Mouse (Mus musculus): ENCODE measurements around the gene Cars2. TPM values are rescaled to one million over a fixed set of nuclear protein-coding genes. Genes with fewer than 3 reads are reported as not detected.

Gene Cars2
- 12.3 and 15.1 TPM in 2 replicates for polyA plus RNA-seq (2015; fragmentation: Nextera tagmentation; extraction: Ambion mirVana)

DNA sequence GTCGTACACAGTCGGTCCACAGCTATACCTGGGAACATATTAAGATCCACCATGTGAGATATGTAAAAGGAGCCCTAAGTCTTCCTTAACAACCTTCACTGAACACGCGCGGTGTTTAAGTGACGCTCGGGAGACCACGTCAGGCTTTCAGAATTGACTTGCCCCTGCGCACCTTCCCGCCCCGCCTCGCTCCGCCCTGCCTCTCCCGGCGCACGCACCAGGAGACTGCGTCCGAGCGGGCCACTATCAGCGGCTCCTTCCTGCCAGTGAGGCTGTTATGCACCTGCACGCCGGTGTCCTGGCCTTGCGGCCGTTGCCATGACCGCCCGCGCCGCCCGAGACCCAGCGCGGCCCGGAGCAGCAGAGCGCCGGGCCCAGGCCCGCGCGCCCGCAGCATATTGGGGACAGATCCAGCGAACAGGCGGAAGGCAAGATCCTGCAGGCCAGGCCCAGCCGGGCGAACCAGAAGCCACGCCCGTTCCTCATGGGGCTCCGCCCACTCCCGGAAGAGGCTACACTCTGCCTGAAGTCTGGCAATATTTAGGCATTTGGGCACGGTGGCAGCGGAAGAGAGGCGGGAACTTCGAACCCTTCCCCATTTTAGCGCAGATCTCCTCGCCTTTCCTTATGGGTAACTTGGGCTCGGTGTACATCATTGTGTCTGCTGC, at the start of gene Cars2:
Cars2 (minus strand) TSS at position 503 of the 668 bp plus-strand sequence.
- H3K27ac ChIP-seq (replicated peaks): peak within 1 kb of the TSS; percentile 92

DNA sequence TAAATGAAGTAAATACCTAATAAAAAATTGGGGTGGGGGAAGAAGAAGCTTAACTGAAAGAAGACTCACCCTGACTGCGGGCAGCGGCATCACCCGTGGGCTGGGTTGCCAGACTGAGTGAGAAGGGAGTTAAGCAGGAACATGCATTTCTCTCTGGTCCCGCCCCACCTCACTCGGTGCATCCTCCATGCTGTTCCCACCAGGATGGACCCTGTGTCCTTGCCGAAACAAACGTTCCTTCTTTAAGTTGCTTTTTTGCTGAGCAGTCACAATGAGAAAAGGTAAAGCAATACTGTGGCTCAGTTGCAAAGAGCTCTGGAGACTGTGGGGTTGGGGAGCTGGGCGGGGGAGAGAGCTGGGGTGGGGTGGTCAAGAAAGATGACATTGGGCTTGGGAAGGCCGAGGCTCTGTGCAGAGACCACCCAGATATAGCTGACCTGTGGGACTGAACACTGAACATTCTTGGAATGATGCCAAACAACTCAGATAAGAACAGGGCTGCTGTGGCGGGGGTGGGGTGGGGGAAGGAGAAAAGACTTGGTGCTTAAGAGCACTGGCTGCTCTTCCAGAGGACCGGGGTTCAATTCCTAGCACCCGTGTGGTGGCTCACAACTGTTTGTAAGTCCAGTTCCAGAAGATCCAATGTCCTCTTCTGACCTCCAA, 42.8 kb upstream of the Cars2 start:
- whole genome bisulfite sequencing (ENCODE audit: insufficient replicate concordance): 49% methylated on average over 12 of the region's 12 CpGs
- H3K27ac ChIP-seq (replicated peaks): no peak overlapping the region
- ATAC-seq (ENCODE audit: insufficient read depth): no peak
- H3K27me3 ChIP-seq: no peaks in the 10 kb centered on the region
- no peaks in the 10 kb centered on the region for H3K9me3 ChIP-seq (replicated peaks)
- no peak overlapping the region for H3K4me3 ChIP-seq (replicated peaks)
- H3K9ac ChIP-seq: no peak overlapping the region
- H3K4me1 ChIP-seq (replicated peaks): peaks cover 8% of the 10 kb centered on the region
- no peak overlapping the region for H3K4me2 ChIP-seq
- no peaks in the 10 kb centered on the region for H3K36me3 ChIP-seq (replicated peaks)

More for the DNA sequence above, at the start of gene Cars2:
- ATAC-seq (ENCODE audit: insufficient read depth): peak; percentile 76
- under 1% methylated on average over 53 of the region's 53 CpGs for WGBS (ENCODE audit: insufficient replicate concordance)
- peaks cover 4% of the 10 kb centered on the region; the same call in 1 of the 2 replicates for H3K36me3 ChIP-seq (replicated peaks)
- H3K4me3 ChIP-seq (replicated peaks): peak within 1 kb of the TSS; percentile 90
- H3K9ac ChIP-seq: peak within 1 kb of the TSS; percentile 88
- no peaks in the 10 kb centered on the region for H3K27me3 ChIP-seq
- H3K9me3 ChIP-seq (replicated peaks): no peaks in the 10 kb centered on the region
- H3K4me2 ChIP-seq: peak within 1 kb of the TSS; percentile 95
- H3K4me1 ChIP-seq (replicated peaks): peaks cover 47% of the 10 kb centered on the region

DNA sequence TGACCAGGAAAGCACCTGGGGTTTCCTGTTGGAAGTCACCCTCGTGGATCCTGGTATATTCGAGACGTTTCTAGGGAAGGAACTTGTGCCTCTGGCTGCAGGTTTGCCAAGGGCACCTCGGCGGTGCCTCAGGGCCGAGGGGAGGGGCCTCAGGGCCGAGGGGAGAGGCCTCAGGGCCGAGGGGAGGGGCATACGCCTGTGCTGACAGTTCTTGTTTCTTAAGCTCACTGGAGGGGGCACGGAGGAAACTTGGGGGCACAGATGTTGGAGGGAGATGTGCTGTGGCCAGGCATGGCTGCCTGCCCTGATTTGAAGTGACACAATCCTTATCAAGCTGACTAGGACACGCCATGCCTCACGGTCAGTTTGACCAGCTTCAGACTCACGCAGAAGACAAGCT, 41.7 kb upstream of the Cars2 start:
- Histone ChIP-seq H3K27me3 (no peaks in the 10 kb centered on the region), H3K36me3 (replicated peaks) (no peaks in the 10 kb centered on the region), H3K9me3 (replicated peaks) (no peaks in the 10 kb centered on the region), H3K4me1 (replicated peaks) (peaks cover 8% of the 10 kb centered on the region), H3K4me2 (peak overlapping the region; percentile 29; the same call in 1 of the 2 replicates), H3K4me3 (replicated peaks) (no peak overlapping the region), H3K9ac (no peak overlapping the region), H3K27ac (replicated peaks) (no peak overlapping the region)
- 12% methylated on average over 13 of the region's 13 CpGs for WGBS (ENCODE audit: insufficient replicate concordance)
- ATAC-seq (ENCODE audit: insufficient read depth): 0 out of 2 replicates have a peak, but pooled peaks have one; percentile 34

DNA sequence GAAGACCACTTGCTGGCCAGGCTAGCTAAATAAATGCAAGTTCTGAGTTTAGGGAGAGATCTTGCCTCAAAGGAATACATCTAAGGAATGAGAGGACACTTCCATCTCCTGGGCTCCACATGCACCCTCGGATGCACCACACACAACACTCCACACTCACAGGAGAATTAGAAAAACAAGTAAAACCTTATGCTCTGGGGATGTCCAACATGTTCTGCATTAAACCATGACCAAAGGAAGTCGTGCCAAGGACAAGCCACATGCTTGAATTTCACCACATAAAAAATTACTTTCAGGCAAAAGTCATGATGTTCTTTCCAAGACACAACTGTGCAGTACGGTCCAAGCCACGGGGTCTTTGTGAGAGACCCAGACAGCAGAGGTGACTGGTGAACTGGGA, 41.3 kb upstream of the Cars2 start:
- ATAC-seq (ENCODE audit: insufficient read depth): no peak
- Histone ChIP-seq H3K27ac (replicated peaks) (no peak overlapping the region), H3K36me3 (replicated peaks) (no peaks in the 10 kb centered on the region), H3K4me2 (peak overlapping the region; percentile 29; the same call in 1 of the 2 replicates), H3K27me3 (no peaks in the 10 kb centered on the region), H3K4me3 (replicated peaks) (no peak overlapping the region), H3K9me3 (replicated peaks) (no peaks in the 10 kb centered on the region), H3K9ac (no peak overlapping the region), H3K4me1 (replicated peaks) (peaks cover 8% of the 10 kb centered on the region)
- 47% methylated on average over 4 of the region's 4 CpGs for WGBS (ENCODE audit: insufficient replicate concordance)

DNA sequence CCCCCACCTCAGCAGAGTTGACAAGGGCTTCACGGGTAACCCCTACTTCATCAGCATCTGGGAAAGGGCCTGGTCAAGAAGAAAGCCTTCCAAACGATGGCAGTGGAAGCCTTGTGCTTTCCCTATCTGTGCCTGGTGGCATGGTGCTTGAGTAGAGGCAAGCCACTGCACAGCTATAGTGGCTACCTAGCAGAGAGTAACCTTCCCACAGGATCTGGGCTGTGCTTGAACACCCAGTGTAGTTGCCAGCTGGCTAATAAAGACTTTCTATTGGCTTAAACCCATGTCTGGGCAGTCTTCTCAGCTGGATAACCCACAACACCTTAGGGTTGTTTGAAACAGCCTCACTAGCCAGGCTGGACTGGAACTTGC, 35.8 kb upstream of the Cars2 start:
- Histone ChIP-seq H3K36me3 (replicated peaks) (no peaks in the 10 kb centered on the region), H3K27me3 (no peaks in the 10 kb centered on the region), H3K9ac (no peak overlapping the region), H3K27ac (replicated peaks) (no peak overlapping the region), H3K9me3 (replicated peaks) (no peaks in the 10 kb centered on the region), H3K4me1 (replicated peaks) (no peaks in the 10 kb centered on the region), H3K4me3 (replicated peaks) (no peak overlapping the region), H3K4me2 (no peak overlapping the region)
- 43% methylated on average over 2 of the region's 2 CpGs for WGBS (ENCODE audit: insufficient replicate concordance)
- ATAC-seq (ENCODE audit: insufficient read depth): no peak

DNA sequence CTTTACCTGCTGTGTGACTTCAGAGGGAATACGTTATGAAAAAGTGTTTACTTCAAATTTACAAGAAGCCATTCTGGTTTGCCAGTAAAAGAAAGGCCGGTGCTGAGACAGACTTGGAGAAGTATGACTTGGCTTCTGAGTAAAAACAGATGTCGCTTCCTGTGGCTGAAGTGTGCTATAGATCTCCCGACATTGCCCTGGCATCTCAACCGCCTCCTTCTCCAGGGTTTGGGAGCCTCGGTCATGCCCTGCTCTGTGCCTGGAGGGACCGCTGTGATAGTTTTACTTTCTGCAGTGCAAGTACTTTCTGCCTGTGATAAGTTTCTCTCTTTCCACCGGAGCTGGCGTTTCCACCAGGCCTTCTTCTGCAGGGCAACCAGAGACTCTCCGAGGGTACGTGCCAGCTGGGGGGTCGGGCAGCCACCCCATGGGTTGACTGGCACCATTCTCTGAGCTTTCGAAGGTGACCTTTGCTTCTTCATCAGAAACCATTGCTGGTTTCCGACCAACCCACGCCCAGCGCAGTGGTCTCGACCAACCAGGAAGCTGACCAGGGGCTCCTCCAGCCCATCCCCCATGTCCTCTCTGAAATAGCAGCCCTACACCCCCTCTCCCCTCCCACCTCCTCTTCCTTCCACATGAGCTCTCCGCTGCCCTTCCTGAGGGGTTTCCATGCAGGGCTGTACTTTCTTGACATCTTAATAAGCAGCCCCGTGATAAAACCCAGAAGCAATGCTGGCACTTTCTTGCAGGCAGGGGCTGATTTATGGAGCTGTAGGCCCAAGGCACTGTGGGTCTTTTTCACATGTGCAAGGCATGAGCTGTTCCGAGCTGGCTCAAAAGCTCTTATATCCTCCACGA, 35.2 kb upstream of the Cars2 start:
- Histone ChIP-seq H3K9me3 (replicated peaks) (no peaks in the 10 kb centered on the region), H3K4me3 (replicated peaks) (no peak overlapping the region), H3K9ac (no peak overlapping the region), H3K4me1 (replicated peaks) (no peaks in the 10 kb centered on the region), H3K27me3 (no peaks in the 10 kb centered on the region), H3K36me3 (replicated peaks) (no peaks in the 10 kb centered on the region), H3K4me2 (no peak overlapping the region), H3K27ac (replicated peaks) (no peak overlapping the region)
- no peak for ATAC-seq (ENCODE audit: insufficient read depth)
- WGBS (ENCODE audit: insufficient replicate concordance): 63% methylated on average over 21 of the region's 21 CpGs

DNA sequence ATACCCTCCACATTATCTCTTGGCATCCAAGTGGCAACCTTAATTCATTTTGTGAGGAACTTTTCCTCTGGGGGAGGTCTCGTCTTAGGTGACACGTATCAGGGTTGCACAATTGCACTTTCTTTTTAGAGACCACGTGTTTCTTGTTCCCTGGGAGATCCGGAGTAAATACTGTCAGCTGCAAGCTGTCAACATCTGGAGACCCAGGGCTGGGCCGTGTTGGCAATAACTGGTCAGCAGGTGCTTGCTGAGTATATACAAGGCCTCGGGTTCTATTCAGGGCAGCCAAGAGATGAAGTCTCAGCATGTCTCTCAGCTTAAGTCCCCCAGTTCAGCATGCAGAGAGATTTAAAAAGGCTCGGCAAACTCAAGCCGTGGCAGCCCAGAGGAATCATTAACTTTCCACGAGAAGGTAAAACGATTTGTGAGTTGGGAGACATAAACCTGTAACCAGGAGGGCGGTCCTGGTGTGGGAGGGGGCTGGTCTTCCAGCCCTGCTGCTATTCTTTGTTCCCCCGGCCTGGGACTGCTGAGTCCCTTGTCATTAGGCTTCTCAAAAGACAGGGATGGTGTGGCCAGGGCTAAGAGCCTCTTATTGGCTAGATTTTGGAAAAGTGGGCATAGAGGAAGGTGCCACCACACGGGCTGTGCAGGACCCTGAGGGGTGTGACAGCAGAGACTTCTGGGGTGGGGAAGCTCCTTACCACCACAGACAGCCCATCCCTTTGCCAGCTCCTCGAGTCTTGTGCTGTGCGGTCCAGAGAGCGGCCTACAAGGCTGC, 25.2 kb upstream of the Cars2 start:
- Histone ChIP-seq H3K4me3 (replicated peaks) (no peak overlapping the region), H3K27me3 (no peaks in the 10 kb centered on the region), H3K4me2 (peak overlapping the region; percentile 16; the same call in 1 of the 2 replicates), H3K9me3 (replicated peaks) (no peaks in the 10 kb centered on the region), H3K36me3 (replicated peaks) (no peaks in the 10 kb centered on the region), H3K9ac (no peak overlapping the region), H3K4me1 (replicated peaks) (peaks cover 10% of the 10 kb centered on the region), H3K27ac (replicated peaks) (no peak overlapping the region)
- ATAC-seq (ENCODE audit: insufficient read depth): no peak
- WGBS (ENCODE audit: insufficient replicate concordance): 49% methylated on average over 16 of the region's 16 CpGs

DNA sequence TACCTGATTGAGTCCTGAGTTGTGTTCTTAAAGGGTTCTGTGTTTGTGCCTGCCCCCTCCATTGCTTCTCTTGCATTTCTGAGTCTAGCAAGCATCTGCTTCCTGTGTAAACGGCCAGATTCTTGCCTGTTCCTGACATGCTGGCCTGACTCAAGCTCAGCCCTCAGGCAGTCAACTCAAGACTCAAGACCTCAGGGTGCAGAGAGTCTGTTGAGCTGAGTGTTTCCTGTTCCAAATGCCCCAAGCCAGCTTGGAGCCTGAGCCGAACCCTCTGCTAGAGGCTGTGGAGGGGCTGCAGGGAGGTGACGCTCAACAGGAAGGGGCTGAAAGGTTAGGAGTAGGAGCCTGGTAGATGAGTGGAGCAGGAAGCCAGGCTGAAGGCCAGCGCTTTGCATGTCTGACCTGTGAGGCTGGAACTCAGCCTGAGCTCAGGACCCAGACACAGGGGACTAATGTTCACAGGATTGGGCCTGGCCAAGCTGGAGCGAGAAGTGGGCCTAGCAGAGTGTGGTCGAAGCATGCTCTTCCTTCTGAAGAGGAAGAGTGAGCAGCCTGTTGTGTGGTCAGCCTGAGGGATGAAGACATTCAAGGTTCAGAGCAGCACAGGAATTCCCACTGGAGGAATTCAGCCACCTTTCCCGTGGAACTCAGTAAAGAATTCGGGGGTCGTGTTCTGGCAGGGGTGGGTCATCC, 24.5 kb upstream of the Cars2 start:
- no peak overlapping the region for H3K4me2 ChIP-seq
- H3K9me3 ChIP-seq (replicated peaks): no peaks in the 10 kb centered on the region
- H3K9ac ChIP-seq: no peak overlapping the region
- peak; percentile 22; the same call in 1 of the 2 replicates for ATAC-seq (ENCODE audit: insufficient read depth)
- H3K36me3 ChIP-seq (replicated peaks): no peaks in the 10 kb centered on the region
- 0 out of 2 replicates have a peak overlapping the region, but pooled peaks have one; percentile 24 for H3K27ac ChIP-seq (replicated peaks)
- no peak overlapping the region for H3K4me3 ChIP-seq (replicated peaks)
- H3K4me1 ChIP-seq (replicated peaks): peaks cover 10% of the 10 kb centered on the region
- 30% methylated on average over 9 of the region's 9 CpGs for WGBS (ENCODE audit: insufficient replicate concordance)
- H3K27me3 ChIP-seq: no peaks in the 10 kb centered on the region

DNA sequence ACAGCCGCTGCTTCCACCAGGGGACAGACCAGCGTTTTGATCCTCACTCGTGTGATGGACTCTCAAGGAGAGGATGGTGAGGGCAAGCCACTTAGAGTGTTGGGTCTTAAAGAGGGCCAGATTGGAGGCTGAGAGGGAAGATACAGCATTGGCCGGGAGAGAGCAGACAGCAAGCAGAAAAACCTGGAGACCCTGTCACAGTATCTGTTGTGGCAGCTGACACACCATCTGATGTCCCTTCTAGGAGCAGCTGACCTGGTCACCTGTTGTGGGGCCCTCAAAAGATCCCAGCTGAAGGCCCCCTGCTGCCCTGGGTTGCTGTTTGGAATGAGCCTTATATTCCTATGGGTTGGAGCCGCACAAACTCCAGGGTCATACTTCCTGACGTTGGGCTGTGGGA, 21.8 kb upstream of the Cars2 start:
- H3K4me2 ChIP-seq: no peak overlapping the region
- no peaks in the 10 kb centered on the region for H3K9me3 ChIP-seq (replicated peaks)
- no peak overlapping the region for H3K9ac ChIP-seq
- no peak overlapping the region for H3K27ac ChIP-seq (replicated peaks)
- H3K36me3 ChIP-seq (replicated peaks): no peaks in the 10 kb centered on the region
- H3K27me3 ChIP-seq: no peaks in the 10 kb centered on the region
- ATAC-seq (ENCODE audit: insufficient read depth): no peak
- no peak overlapping the region for H3K4me3 ChIP-seq (replicated peaks)
- peaks cover 13% of the 10 kb centered on the region for H3K4me1 ChIP-seq (replicated peaks)
- 67% methylated on average over 6 of the region's 6 CpGs for whole genome bisulfite sequencing (ENCODE audit: insufficient replicate concordance)

DNA sequence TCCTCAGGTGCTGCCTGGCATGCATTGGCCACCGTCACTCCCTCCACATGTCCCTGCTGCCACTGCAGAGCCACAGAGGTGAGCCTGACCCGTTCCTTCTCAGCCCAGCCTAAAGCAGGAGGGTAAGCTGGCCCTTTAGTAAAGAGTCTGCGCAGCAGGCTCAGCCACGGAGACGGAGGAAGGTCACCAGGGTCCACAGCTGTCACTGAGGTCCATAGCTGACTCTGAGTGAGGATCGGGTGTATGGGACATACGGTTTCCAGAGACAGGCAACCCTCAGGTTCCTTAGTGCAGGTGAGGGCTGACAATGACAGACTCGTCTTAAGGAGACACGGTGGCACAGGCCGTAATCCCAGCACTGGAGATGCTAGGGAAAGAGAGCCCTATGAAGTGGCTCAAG, 21.4 kb upstream of the Cars2 start:
- no peak overlapping the region for H3K4me3 ChIP-seq (replicated peaks)
- peaks cover 13% of the 10 kb centered on the region for H3K4me1 ChIP-seq (replicated peaks)
- H3K4me2 ChIP-seq: no peak overlapping the region
- H3K9me3 ChIP-seq (replicated peaks): no peaks in the 10 kb centered on the region
- H3K36me3 ChIP-seq (replicated peaks): peaks cover 2% of the 10 kb centered on the region; the same call in 1 of the 2 replicates
- no peak for ATAC-seq (ENCODE audit: insufficient read depth)
- H3K27me3 ChIP-seq: no peaks in the 10 kb centered on the region
- no peak overlapping the region for H3K27ac ChIP-seq (replicated peaks)
- H3K9ac ChIP-seq: no peak overlapping the region
- WGBS (ENCODE audit: insufficient replicate concordance): 73% methylated on average over 10 of the region's 10 CpGs
